Mouse (Mus musculus): ENCODE results near the gene Rbm44. TPM values are rescaled to one million over a fixed set of nuclear protein-coding genes. Genes with fewer than 3 reads are reported as not detected.

Rbm44 gene
- polyA plus RNA-seq, 2 experiments = 0.95 to 1.4 TPM

- H3K27me3 ChIP-seq (ENCODE audit: control insufficient read depth, insufficient read depth, low read length) = no peaks in the 10 kb centered on the region
- no peak overlapping the region for H3K4me2 ChIP-seq (ENCODE audit: low read depth)
- ATAC-seq (ENCODE audit: insufficient read depth) = no peak
- H3K9ac ChIP-seq (replicated peaks) = no peak overlapping the region
- no peak for DNase-seq (ENCODE audit: low read depth in 3 of 3, low spot score in 3 of 3)
- H3K9me3 ChIP-seq (ENCODE audit: control insufficient read depth, low read length) = no peaks in the 10 kb centered on the region
- H3K4me3 ChIP-seq (ENCODE audit: insufficient read depth in 1 of 2, low read depth in 2 of 2, low read length in 2 of 2) = no peak overlapping the region
- no peaks in the 10 kb centered on the region for H3K4me1 ChIP-seq (replicated peaks; ENCODE audit: control insufficient read depth in 2 of 2, insufficient read depth in 2 of 2, low read length in 1 of 2)
- H3K36me3 ChIP-seq (replicated peaks; ENCODE audit: control insufficient read depth, insufficient read depth, low read depth) = no peaks in the 10 kb centered on the region
- TF ChIP-seq CTCF (IDR thresholded peaks at IDR 0.05; ENCODE audit: low read depth) (no peak), EP300 (IDR thresholded peaks at IDR 0.05; ENCODE audit: low read depth) (no peak)
- H3K27ac ChIP-seq = no peak overlapping the region
- WGBS (ENCODE audit: insufficient replicate concordance) = 9% methylated on average over 10 of the region's 10 CpGs
Measured at GRCm38 (mm10) chr1:91216504-91217267, 71.8 kb downstream of the Rbm44 start.

- Histone ChIP-seq H3K4me3 (ENCODE audit: insufficient read depth in 1 of 2, low read depth in 2 of 2, low read length in 2 of 2) (no peak overlapping the region), H3K9me3 (ENCODE audit: control insufficient read depth, low read length) (no peaks in the 10 kb centered on the region), H3K27ac (no peak overlapping the region), H3K27me3 (ENCODE audit: control insufficient read depth, insufficient read depth, low read length) (no peaks in the 10 kb centered on the region), H3K9ac (replicated peaks) (no peak overlapping the region), H3K4me1 (replicated peaks; ENCODE audit: control insufficient read depth in 2 of 2, insufficient read depth in 2 of 2, low read length in 1 of 2) (no peaks in the 10 kb centered on the region), H3K4me2 (ENCODE audit: low read depth) (no peak overlapping the region), H3K36me3 (replicated peaks; ENCODE audit: control insufficient read depth, insufficient read depth, low read depth) (no peaks in the 10 kb centered on the region)
- WGBS (ENCODE audit: insufficient replicate concordance) = 64% methylated on average over 7 of the region's 7 CpGs
- TF ChIP-seq EP300 (IDR thresholded peaks at IDR 0.05; ENCODE audit: low read depth) = no peak
- TF ChIP-seq CTCF (IDR thresholded peaks at IDR 0.05; ENCODE audit: low read depth) = no peak
- DNase-seq (ENCODE audit: low read depth in 3 of 3, low spot score in 3 of 3) (no peak), ATAC-seq (ENCODE audit: insufficient read depth) (no peak)
Measured at GRCm38 (mm10) chr1:91219641-91220321, 74.9 kb downstream of the Rbm44 start.

- Histone ChIP-seq H3K4me3 (ENCODE audit: insufficient read depth in 1 of 2, low read depth in 2 of 2, low read length in 2 of 2) (no peak overlapping the region), H3K36me3 (replicated peaks; ENCODE audit: control insufficient read depth, insufficient read depth, low read depth) (no peaks in the 10 kb centered on the region), H3K27me3 (ENCODE audit: control insufficient read depth, insufficient read depth, low read length) (no peaks in the 10 kb centered on the region), H3K9ac (replicated peaks) (no peak overlapping the region), H3K4me2 (ENCODE audit: low read depth) (no peak overlapping the region), H3K9me3 (ENCODE audit: control insufficient read depth, low read length) (no peaks in the 10 kb centered on the region), H3K27ac (no peak overlapping the region), H3K4me1 (replicated peaks; ENCODE audit: control insufficient read depth in 2 of 2, insufficient read depth in 2 of 2, low read length in 1 of 2) (no peaks in the 10 kb centered on the region)
- 56% methylated on average over 3 of the region's 3 CpGs for WGBS (ENCODE audit: insufficient replicate concordance)
- no peak for TF ChIP-seq EP300 (IDR thresholded peaks at IDR 0.05; ENCODE audit: low read depth)
- no peak for TF ChIP-seq CTCF (IDR thresholded peaks at IDR 0.05; ENCODE audit: low read depth)
- ATAC-seq (ENCODE audit: insufficient read depth) = no peak
- DNase-seq (ENCODE audit: low read depth in 3 of 3, low spot score in 3 of 3) = no peak
Measured at GRCm38 (mm10) chr1:91220322-91220672, 75.4 kb downstream of the Rbm44 start.

Other genes starting within 250 kb of the Rbm44 start
- 0.01 TPM in 1 of 2 replicates, not detected in the other for gene Mlph, start 230.0 kb upstream of the Rbm44 start, polyA plus RNA-seq (2012; rRNA removed)
- gene Mlph, start 230.0 kb upstream of the Rbm44 start, polyA plus RNA-seq (2014; fragmentation: Nextera tagmentation; extraction: Ambion mirVana) = not detected in 2 replicates
- not detected in 2 replicates for gene Prlh, start 192.0 kb upstream of the Rbm44 start, polyA plus RNA-seq (2012; rRNA removed)
- not detected in 2 replicates for gene Prlh, start 192.0 kb upstream of the Rbm44 start, polyA plus RNA-seq (2014; fragmentation: Nextera tagmentation; extraction: Ambion mirVana)
- 1.4 and 1.8 TPM in 2 replicates for gene Rab17, start 175.4 kb upstream of the Rbm44 start, polyA plus RNA-seq (2012; rRNA removed)
- gene Rab17, start 175.4 kb upstream of the Rbm44 start, polyA plus RNA-seq (2014; fragmentation: Nextera tagmentation; extraction: Ambion mirVana) = 3.9 and 4.2 TPM in 2 replicates
- gene Lrrfip1, start 146.4 kb upstream of the Rbm44 start, polyA plus RNA-seq (2012; rRNA removed) = 4.6 and 9.4 TPM in 2 replicates
- gene Lrrfip1, start 146.4 kb upstream of the Rbm44 start, polyA plus RNA-seq (2014; fragmentation: Nextera tagmentation; extraction: Ambion mirVana) = 10.0 and 12.5 TPM in 2 replicates
- 2.4 and 2.5 TPM in 2 replicates for gene Ramp1, start 34.7 kb downstream of the Rbm44 start, polyA plus RNA-seq (2012; rRNA removed)
- gene Ramp1, start 34.7 kb downstream of the Rbm44 start, polyA plus RNA-seq (2014; fragmentation: Nextera tagmentation; extraction: Ambion mirVana) = 4.9 and 5.2 TPM in 2 replicates
- gene Ube2f, start 105.2 kb downstream of the Rbm44 start, polyA plus RNA-seq (2012; rRNA removed) = 31.0 and 41.1 TPM in 2 replicates
- gene Ube2f, start 105.2 kb downstream of the Rbm44 start, polyA plus RNA-seq (2014; fragmentation: Nextera tagmentation; extraction: Ambion mirVana) = 58.3 and 61.1 TPM in 2 replicates
- 20.7 and 21.0 TPM in 2 replicates for gene Scly, start 153.2 kb downstream of the Rbm44 start, polyA plus RNA-seq (2012; rRNA removed)
- gene Scly, start 153.2 kb downstream of the Rbm44 start, polyA plus RNA-seq (2014; fragmentation: Nextera tagmentation; extraction: Ambion mirVana) = 21.0 and 22.6 TPM in 2 replicates
- gene Espnl, start 177.0 kb downstream of the Rbm44 start, polyA plus RNA-seq (2012; rRNA removed) = 0.01 and 0.03 TPM in 2 replicates
- 0.01 TPM in 1 of 2 replicates, not detected in the other for gene Espnl, start 177.0 kb downstream of the Rbm44 start, polyA plus RNA-seq (2014; fragmentation: Nextera tagmentation; extraction: Ambion mirVana)
- 0.01 and 0.02 TPM in 2 replicates for gene Klhl30, start 205.9 kb downstream of the Rbm44 start, polyA plus RNA-seq (2012; rRNA removed)
- not detected in 2 replicates for gene Klhl30, start 205.9 kb downstream of the Rbm44 start, polyA plus RNA-seq (2014; fragmentation: Nextera tagmentation; extraction: Ambion mirVana)
- gene Erfe, start 221.3 kb downstream of the Rbm44 start, polyA plus RNA-seq (2012; rRNA removed) = 2.2 and 2.7 TPM in 2 replicates
- 2.3 and 2.4 TPM in 2 replicates for gene Erfe, start 221.3 kb downstream of the Rbm44 start, polyA plus RNA-seq (2014; fragmentation: Nextera tagmentation; extraction: Ambion mirVana)

Measured in liver, embryonic 14.5 days (tissue).